18 mouse cellular contexts compared by ENCODE assay signal in genomic region chr9:83700056-83700455, GRCm38 (mm10).
"Had no signal": no experiment of that assay in that cellular context is flagged by ENCODE, and none has a peak within 500 bp of the region (broad histone marks: within the 10 kb centered on the region; RNA-seq: fewer than 3 reads in every experiment).

No protein-coding gene starts in this region.

- ATAC-seq: midbrain, embryonic 16.5 days had no signal

- H3K4me1 ChIP-seq: midbrain, embryonic 10.5 days; midbrain, embryonic 12.5 days; neural tube, embryonic 12.5 days had no signal

- H3K27ac ChIP-seq: liver, embryonic 14.5 days; midbrain, embryonic 10.5 days; midbrain, embryonic 12.5 days; neural tube, embryonic 12.5 days had no signal

- H3K4me2 ChIP-seq: lung, embryonic 14.5 days; midbrain, embryonic 12.5 days; neural tube, embryonic 12.5 days had no signal

- DNase-seq: lung, adult 18-20 months; lung, embryonic 14.5 days; lung, postnatal 10 days; lung, postnatal 4 days; midbrain, embryonic 14.5 days; right cerebral cortex, adult 18-20 months; right cerebral cortex, postnatal 25 days; right cerebral cortex, postnatal 4 days; spleen, adult 18-20 months; thymus, adult 18-20 months; thymus, postnatal 14 days; thymus, postnatal 36 days had no signal

- H3K36me3 ChIP-seq: midbrain, embryonic 10.5 days; midbrain, embryonic 12.5 days; neural tube, embryonic 12.5 days had no signal

- H3K4me3 ChIP-seq: midbrain, embryonic 10.5 days; midbrain, embryonic 12.5 days; myocyte; neural tube, embryonic 12.5 days had no signal

- H3K9me3 ChIP-seq: midbrain, embryonic 10.5 days; midbrain, embryonic 12.5 days; neural tube, embryonic 12.5 days had no signal

- H3K27me3 ChIP-seq: midbrain, embryonic 12.5 days; neural tube, embryonic 12.5 days had no signal

- H3K9ac ChIP-seq: liver, embryonic 14.5 days; lung, embryonic 14.5 days; midbrain, embryonic 12.5 days; neural tube, embryonic 12.5 days had no signal
